Mouse (Mus musculus) midbrain, embryonic 13.5 days (tissue): ENCODE data around the gene Map7. TPM values are rescaled to one million over a fixed set of nuclear protein-coding genes. Genes with fewer than 3 reads are reported as not detected.
A peak's percentile ranks its signal among the peaks of the same experiment; 100 is the strongest.

Experiments used
- ATAC-seq: fragments of 200-750 bp; cut with Nextera tagmentation; 2 replicates; pipeline ENCODE4 v1.8.0; 2017; ENCODE audit warnings: mild to moderate bottlenecking, moderate TSS enrichment, moderate library complexity
- H3K27ac ChIP-seq: fragments of 300-500 bp; sonication (generic); 2 replicates; pipeline ENCODE4 v1.5.1; 2015; ENCODE audit warnings: inconsistent platforms, mild to moderate bottlenecking, moderate library complexity
- H3K27me3 ChIP-seq: fragments of 300-500 bp; sonication (generic); 2 replicates; pipeline ENCODE4 v1.6.1; 2015; ENCODE audit warnings: mild to moderate bottlenecking, inconsistent platforms
- H3K36me3 ChIP-seq: fragments of 300-500 bp; sonication (generic); 2 replicates; pipeline ENCODE4 v1.6.1; 2015; ENCODE audit warnings: mild to moderate bottlenecking, inconsistent platforms
- H3K4me1 ChIP-seq: fragments of 300-500 bp; sonication (generic); replicated peaks from 2 replicates; pipeline ENCODE4 v1.6.1; 2015; ENCODE audit warnings: inconsistent platforms
- H3K4me2 ChIP-seq: fragments of 300-500 bp; sonication (generic); replicated peaks from 2 replicates; pipeline ENCODE4 v1.6.1; 2015; ENCODE audit warnings: moderate library complexity, mild to moderate bottlenecking, inconsistent platforms
- H3K4me3 ChIP-seq: fragments of 300-500 bp; sonication (generic); replicated peaks from 2 replicates; pipeline ENCODE4 v1.5.1; 2015; ENCODE audit warnings: mild to moderate bottlenecking, inconsistent platforms
- H3K9ac ChIP-seq: fragments of 300-500 bp; sonication (generic); replicated peaks from 2 replicates; pipeline ENCODE4 v1.6.1; 2015; ENCODE audit warnings: mild to moderate bottlenecking, inconsistent platforms
- H3K9me3 ChIP-seq: fragments of 300-500 bp; sonication (generic); 2 replicates; pipeline ENCODE4 v1.6.1; 2016; ENCODE audit warnings: mild to moderate bottlenecking, inconsistent platforms
- WGBS: fragments of 180-500 bp; shearing (Covaris S2); methylation state at CpG from one replicate; pipeline ENCODE4 v1.1.7; 2015; 5-methylcytosine and 5-hydroxymethylcytosine counted together
- polyA plus RNA-seq: library from polyadenylated mRNA; unstranded; fragments of >200 nt; fragmentation: Nextera tagmentation; extraction: Ambion mirVana; gene quantifications from 2 replicates; pipeline ENCODE4 v1.2.1, GENCODE M21; 2015

Map7 gene
- polyA plus RNA-seq, 1 experiment from 2014 or later, result 5.8 TPM

GRCm38 (mm10) chr10:20157021-20157726 is 8.9 kb downstream of the Map7 start:
- 86% methylated on average over 8 of the region's 8 CpGs for WGBS
- H3K36me3 ChIP-seq, result no peaks in the 10 kb centered on the region
- H3K27me3 ChIP-seq, result peaks cover 5% of the 10 kb centered on the region; the same call in 1 of the 2 replicates
- ATAC-seq, result no peak
- H3K27ac ChIP-seq, result no peak overlapping the region
- H3K4me1 ChIP-seq, result no peaks in the 10 kb centered on the region
- H3K9me3 ChIP-seq, result no peaks in the 10 kb centered on the region
- no peak overlapping the region for H3K4me2 ChIP-seq
- H3K9ac ChIP-seq, result no peak overlapping the region
- H3K4me3 ChIP-seq, result no peak overlapping the region

- Histone ChIP-seq H3K4me1 (no peaks in the 10 kb centered on the region), H3K9ac (no peak overlapping the region), H3K4me2 (no peak overlapping the region), H3K27me3 (peaks cover 5% of the 10 kb centered on the region; the same call in 1 of the 2 replicates), H3K4me3 (no peak overlapping the region), H3K9me3 (no peaks in the 10 kb centered on the region), H3K36me3 (no peaks in the 10 kb centered on the region), H3K27ac (no peak overlapping the region)
- ATAC-seq, result no peak
- 74% methylated on average over 4 of the region's 4 CpGs for WGBS
These were observed 10.5 kb downstream of the Map7 start for GRCm38 (mm10) chr10:20158756-20159155.

- ATAC-seq, result no peak
- H3K9ac ChIP-seq, result no peak overlapping the region
- H3K9me3 ChIP-seq, result no peaks in the 10 kb centered on the region
- no peak overlapping the region for H3K4me3 ChIP-seq
- no peaks in the 10 kb centered on the region for H3K36me3 ChIP-seq
- peaks cover 5% of the 10 kb centered on the region; the same call in 1 of the 2 replicates for H3K27me3 ChIP-seq
- H3K4me2 ChIP-seq, result no peak overlapping the region
- H3K4me1 ChIP-seq, result no peaks in the 10 kb centered on the region
- WGBS, result 92% methylated on average over 5 of the region's 5 CpGs
- H3K27ac ChIP-seq, result no peak overlapping the region
These were observed 11.0 kb downstream of the Map7 start for GRCm38 (mm10) chr10:20159308-20159707.

- no peaks in the 10 kb centered on the region for H3K36me3 ChIP-seq
- H3K27ac ChIP-seq, result no peak overlapping the region
- no peak overlapping the region for H3K4me2 ChIP-seq
- no peak overlapping the region for H3K4me3 ChIP-seq
- no peak for ATAC-seq
- 0 out of 2 replicates have a peak, but pooled peaks cover 3% of the 10 kb centered on the region for H3K9me3 ChIP-seq
- WGBS, result 61% methylated on average over 8 of the region's 8 CpGs
- H3K4me1 ChIP-seq, result no peaks in the 10 kb centered on the region
- peaks cover 5% of the 10 kb centered on the region; the same call in 1 of the 2 replicates for H3K27me3 ChIP-seq
- H3K9ac ChIP-seq, result no peak overlapping the region
These were observed 12.6 kb downstream of the Map7 start for GRCm38 (mm10) chr10:20160914-20161313.

GRCm38 (mm10) chr10:20164810-20165209 is 16.5 kb downstream of the Map7 start:
- Histone ChIP-seq H3K4me1 (no peaks in the 10 kb centered on the region; the same call in 1 of the 2 replicates), H3K4me2 (no peak overlapping the region), H3K27ac (no peak overlapping the region), H3K9ac (no peak overlapping the region), H3K27me3 (peaks cover 24% of the 10 kb centered on the region), H3K4me3 (no peak overlapping the region), H3K36me3 (no peaks in the 10 kb centered on the region), H3K9me3 (0 out of 2 replicates have a peak, but pooled peaks cover 3% of the 10 kb centered on the region)
- ATAC-seq, result no peak
- WGBS, result 89% methylated on average over 5 of the region's 5 CpGs

GRCm38 (mm10) chr10:20166797-20167196 is 18.5 kb downstream of the Map7 start:
- no peak overlapping the region for H3K27ac ChIP-seq
- WGBS, result 82% methylated on average over 11 of the region's 11 CpGs
- no peak overlapping the region for H3K4me2 ChIP-seq
- no peak overlapping the region for H3K4me3 ChIP-seq
- H3K27me3 ChIP-seq, result peaks cover 21% of the 10 kb centered on the region
- no peak overlapping the region for H3K9ac ChIP-seq
- no peaks in the 10 kb centered on the region for H3K36me3 ChIP-seq
- no peak for ATAC-seq
- peaks cover 20% of the 10 kb centered on the region for H3K4me1 ChIP-seq
- H3K9me3 ChIP-seq, result 0 out of 2 replicates have a peak, but pooled peaks cover 3% of the 10 kb centered on the region

DNA sequence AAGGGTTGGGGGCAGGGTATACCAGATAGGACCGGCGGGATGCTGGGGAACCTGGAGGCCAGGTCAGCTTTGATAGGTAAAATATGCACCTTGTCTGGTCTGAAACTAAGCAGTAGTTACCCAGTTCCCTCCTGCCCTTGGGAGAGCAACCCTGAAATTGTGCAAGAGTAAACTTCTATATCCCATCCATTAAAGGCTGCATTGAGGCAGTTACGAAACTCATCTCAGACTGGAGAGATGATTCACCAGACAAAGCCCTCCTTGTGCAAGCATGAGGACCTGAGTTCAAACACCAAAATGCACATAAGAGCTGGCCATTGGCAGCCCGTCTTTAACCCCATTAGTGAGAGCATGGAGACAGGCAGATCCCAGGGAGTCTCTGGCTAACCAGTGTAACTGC is 19.2 kb downstream of the Map7 start:
- no peaks in the 10 kb centered on the region for H3K36me3 ChIP-seq
- 0 out of 2 replicates have a peak, but pooled peaks cover 3% of the 10 kb centered on the region for H3K9me3 ChIP-seq
- H3K9ac ChIP-seq, result no peak overlapping the region
- H3K27me3 ChIP-seq, result peaks cover 27% of the 10 kb centered on the region
- no peak overlapping the region for H3K4me3 ChIP-seq
- peaks cover 21% of the 10 kb centered on the region for H3K4me1 ChIP-seq
- WGBS, result 92% methylated on average over 4 of the region's 4 CpGs
- ATAC-seq, result no peak
- no peak overlapping the region for H3K4me2 ChIP-seq
- no peak overlapping the region for H3K27ac ChIP-seq

GRCm38 (mm10) chr10:20169182-20169674 is 21.0 kb downstream of the Map7 start:
- Histone ChIP-seq H3K4me3 (no peak overlapping the region), H3K27me3 (peaks cover 27% of the 10 kb centered on the region), H3K36me3 (no peaks in the 10 kb centered on the region), H3K4me2 (no peak overlapping the region), H3K4me1 (peaks cover 21% of the 10 kb centered on the region), H3K9me3 (0 out of 2 replicates have a peak, but pooled peaks cover 3% of the 10 kb centered on the region), H3K9ac (no peak overlapping the region), H3K27ac (no peak overlapping the region)
- ATAC-seq, result no peak
- 80% methylated on average over 3 of the region's 3 CpGs for WGBS

GRCm38 (mm10) chr10:20169927-20170604 is 21.8 kb downstream of the Map7 start:
- H3K9me3 ChIP-seq, result no peaks in the 10 kb centered on the region
- peak; percentile 13 for ATAC-seq
- H3K27me3 ChIP-seq, result peaks cover 27% of the 10 kb centered on the region
- no peaks in the 10 kb centered on the region for H3K36me3 ChIP-seq
- H3K4me1 ChIP-seq, result peaks cover 21% of the 10 kb centered on the region
- peak overlapping the region; percentile 82 for H3K27ac ChIP-seq
- WGBS, result 20% methylated on average over 19 of the region's 19 CpGs
- H3K4me2 ChIP-seq, result peak overlapping the region; percentile 64
- peak overlapping the region; percentile 48 for H3K9ac ChIP-seq
- peak overlapping the region; percentile 37 for H3K4me3 ChIP-seq

GRCm38 (mm10) chr10:20170605-20171088 is 22.4 kb downstream of the Map7 start:
- H3K4me2 ChIP-seq, result peak overlapping the region; percentile 64
- peak overlapping the region; percentile 82 for H3K27ac ChIP-seq
- WGBS, result 13% methylated on average over 11 of the region's 11 CpGs
- peak overlapping the region; percentile 48 for H3K9ac ChIP-seq
- ATAC-seq, result peak; percentile 98
- H3K4me1 ChIP-seq, result peaks cover 21% of the 10 kb centered on the region
- no peaks in the 10 kb centered on the region for H3K36me3 ChIP-seq
- peak overlapping the region; percentile 37 for H3K4me3 ChIP-seq
- H3K27me3 ChIP-seq, result peaks cover 27% of the 10 kb centered on the region
- no peaks in the 10 kb centered on the region for H3K9me3 ChIP-seq

DNA sequence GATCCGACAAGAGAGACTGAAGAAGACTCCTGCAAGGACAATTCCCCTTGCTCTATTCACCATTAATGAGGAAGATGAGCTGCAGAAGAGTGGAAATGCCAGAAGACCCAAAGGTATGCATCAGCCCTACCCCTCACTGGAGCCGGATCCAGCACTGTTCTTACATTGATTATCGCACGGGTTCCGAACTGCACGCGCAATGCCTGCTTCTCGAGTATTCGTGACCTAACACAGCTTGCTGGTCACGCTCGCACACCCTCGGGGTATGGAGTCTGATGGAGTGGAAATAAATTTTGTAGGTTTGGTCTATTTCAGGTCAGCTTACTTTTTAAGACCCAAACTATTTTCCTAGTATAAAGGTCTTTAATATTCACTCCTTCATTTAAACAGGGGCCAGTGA is 22.9 kb downstream of the Map7 start:
- ATAC-seq, result no peak; the same call in none of the 2 replicates
- peak overlapping the region; percentile 82 for H3K27ac ChIP-seq
- H3K9me3 ChIP-seq, result no peaks in the 10 kb centered on the region
- H3K27me3 ChIP-seq, result peaks cover 27% of the 10 kb centered on the region
- peaks cover 21% of the 10 kb centered on the region for H3K4me1 ChIP-seq
- no peaks in the 10 kb centered on the region for H3K36me3 ChIP-seq
- peak overlapping the region; percentile 48; the same call in 1 of the 2 replicates for H3K9ac ChIP-seq
- H3K4me3 ChIP-seq, result peak overlapping the region; percentile 37
- 58% methylated on average over 12 of the region's 12 CpGs for WGBS
- peak overlapping the region; percentile 64 for H3K4me2 ChIP-seq

DNA sequence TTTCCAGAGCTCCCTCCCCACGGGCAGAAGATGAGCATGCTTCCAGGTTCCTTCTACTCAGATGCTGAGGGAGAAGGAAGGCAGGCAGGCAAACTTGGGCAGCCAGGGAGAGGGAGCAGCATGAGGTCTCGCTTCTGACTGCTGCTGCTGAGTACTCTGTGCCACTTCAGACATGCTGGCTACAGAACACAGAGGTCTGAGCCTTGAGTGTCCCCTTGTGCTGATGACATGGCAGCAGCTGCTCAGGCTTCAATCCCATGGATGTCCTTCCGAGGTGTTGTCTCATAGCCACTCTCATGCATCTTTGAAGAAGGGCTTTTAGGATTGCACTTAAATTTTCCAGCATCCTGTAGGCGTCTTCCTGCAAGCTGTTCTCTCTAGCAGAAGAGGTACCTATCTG is 23.5 kb downstream of the Map7 start:
- Histone ChIP-seq H3K27me3 (peaks cover 27% of the 10 kb centered on the region), H3K4me1 (peaks cover 21% of the 10 kb centered on the region), H3K27ac (no peak overlapping the region), H3K36me3 (no peaks in the 10 kb centered on the region), H3K9ac (no peak overlapping the region), H3K4me2 (peak overlapping the region; percentile 64), H3K4me3 (no peak overlapping the region), H3K9me3 (no peaks in the 10 kb centered on the region)
- 55% methylated on average over 4 of the region's 4 CpGs for WGBS
- no peak for ATAC-seq
